Mouse (Mus musculus) inflammation-experienced regulatory T-cells, adult 6 months (primary cell): ENCODE measurements around the gene Ap5b1. TPM values are rescaled to one million over a fixed set of nuclear protein-coding genes. Genes with fewer than 3 reads are reported as not detected.
A peak's percentile ranks its signal among the peaks of the same experiment; 100 is the strongest.

Experiments
- ATAC-seq: one replicate; pipeline ENCODE4 v1.8.0; 2017
- polyA plus RNA-seq, 3 experiments: library from polyadenylated mRNA; unstranded; fragments of 100-300 nt; shearing (Covaris generic); gene quantifications; one replicate each; pipeline ENCODE4 v1.2.1; 2017

Ap5b1 gene
- polyA plus RNA-seq, 3 experiments from 2014 or later = 5.8 to 7.4 (median 6.5) TPM

GRCm38 (mm10) chr19:5568470-5569140, 780 bp downstream of the Ap5b1 start:
- peak; percentile 24 for ATAC-seq

DNA sequence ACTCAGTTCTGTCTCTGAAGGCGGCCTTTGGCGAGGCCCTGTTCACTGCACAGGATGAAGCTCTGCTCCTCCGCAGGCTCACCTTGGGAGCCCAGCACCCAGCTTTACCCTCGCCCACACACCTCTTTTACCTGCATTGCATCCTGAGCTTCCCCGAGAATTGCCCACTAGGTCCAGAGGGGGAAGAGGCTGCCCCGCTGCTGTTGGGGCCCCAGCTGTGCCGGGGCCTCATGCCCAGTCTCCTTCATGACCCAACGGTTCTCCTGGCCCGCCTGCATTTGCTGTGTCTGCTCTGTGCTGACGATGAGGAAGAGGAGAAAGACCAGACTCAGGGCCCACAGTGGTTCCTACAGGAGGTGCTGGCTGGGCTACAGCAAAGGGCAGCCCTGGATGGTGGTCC, 1.7 kb downstream of the Ap5b1 start:
- ATAC-seq = no peak

DNA sequence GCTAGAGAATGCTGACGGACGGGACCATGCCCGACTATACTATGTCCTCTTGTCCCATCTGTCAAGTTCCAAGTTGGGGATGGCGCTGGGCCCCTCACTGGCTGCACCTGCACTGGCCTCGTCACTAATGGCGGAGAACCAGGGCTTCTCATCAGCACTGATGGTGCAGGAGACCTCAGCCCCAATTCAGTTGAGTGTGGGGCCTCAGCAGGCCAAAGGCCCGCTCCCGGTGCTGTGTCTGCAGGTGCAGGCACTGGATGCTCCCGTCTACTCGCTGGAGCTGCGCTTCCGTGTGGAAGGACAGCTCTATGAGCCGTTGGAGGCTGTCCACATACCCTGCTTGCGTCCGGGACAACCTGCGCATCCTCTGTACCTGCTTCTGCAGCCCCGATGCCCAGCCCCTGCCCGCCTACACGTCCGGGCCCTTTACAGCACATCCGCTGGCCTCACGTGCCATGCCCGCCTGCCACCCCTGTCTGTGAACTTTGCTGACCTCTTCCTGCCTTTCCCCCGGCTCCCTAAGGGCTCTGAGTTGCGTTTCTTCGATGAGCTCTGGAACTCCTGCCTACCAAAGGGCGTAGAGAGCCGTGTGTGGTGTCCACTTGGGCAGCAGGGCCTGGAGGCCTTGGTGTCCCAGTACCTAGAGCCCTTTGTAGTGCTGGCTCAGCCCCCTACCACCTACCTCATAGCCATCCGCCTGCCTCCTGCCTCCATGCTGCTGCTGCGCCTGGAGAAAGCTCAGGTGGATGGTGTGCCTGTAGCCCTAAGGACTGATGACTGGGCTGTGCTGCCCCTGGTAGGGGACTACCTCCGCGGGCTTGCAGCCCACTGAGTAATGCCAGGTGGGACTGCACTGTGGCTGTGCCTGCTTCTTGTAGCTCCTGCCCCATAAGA, 2.8 kb downstream of the Ap5b1 start:
- no peak for ATAC-seq

DNA sequence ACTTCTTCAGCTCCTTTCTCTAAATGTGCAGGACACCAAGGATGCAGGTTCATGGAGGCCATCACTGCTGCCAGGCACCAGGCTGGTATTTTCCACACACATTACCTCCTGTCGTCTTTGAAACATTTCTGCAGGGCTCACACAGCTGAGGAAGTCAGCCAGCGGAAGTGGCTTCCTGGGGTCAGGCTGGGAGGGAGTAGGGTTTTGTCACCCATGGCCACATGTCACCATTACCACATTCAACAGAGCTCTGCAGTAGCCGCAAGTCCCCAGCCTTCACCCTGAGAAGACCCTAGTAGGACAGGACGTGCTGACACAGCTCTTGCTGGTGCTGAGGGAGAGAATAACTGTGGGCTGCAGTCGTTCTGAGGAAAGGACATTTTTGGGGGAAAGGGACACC, 4.0 kb downstream of the Ap5b1 start:
- ATAC-seq = peak; percentile 39

DNA sequence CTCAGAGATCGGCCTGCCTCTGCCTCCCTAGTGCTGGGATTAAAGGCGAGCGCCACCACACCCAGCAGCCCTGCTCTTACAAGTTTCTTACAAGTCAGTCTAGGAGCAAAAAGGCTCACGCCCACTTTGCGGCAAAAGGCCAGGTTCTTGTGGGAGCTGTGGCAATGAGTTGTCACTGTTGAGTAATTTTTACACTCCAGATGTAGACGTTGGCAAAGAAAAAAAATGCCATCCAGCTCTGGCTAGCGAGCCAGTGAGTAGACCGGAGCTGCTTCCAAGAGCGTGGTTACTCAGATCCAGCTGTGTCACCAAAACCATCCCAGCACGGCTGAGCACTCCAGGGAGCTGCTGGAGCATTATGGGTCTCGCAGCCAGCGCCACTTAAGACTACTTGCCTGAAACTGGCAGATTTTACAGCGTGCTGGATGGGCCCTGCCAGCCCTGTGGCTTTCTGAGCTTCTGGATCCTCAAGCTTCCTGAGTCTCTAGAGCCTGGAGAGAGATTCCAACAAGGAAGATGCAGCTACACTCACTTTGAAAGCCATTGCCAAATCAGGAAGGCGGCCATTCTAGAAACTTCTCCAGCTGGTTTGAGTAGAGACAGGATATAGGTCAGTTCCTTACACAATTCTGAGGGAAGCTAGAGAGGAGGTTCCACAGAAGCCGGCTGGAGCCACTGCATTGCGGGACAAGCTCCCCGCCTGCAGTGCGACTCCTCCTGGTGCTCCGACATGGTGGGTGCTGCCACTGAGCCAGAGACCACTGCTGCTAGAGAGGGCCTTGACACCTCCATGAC, 4.7 kb downstream of the Ap5b1 start:
- no peak for ATAC-seq

- no peak for ATAC-seq
These were observed 7.5 kb downstream of the Ap5b1 start for GRCm38 (mm10) chr19:5575336-5575735.

DNA sequence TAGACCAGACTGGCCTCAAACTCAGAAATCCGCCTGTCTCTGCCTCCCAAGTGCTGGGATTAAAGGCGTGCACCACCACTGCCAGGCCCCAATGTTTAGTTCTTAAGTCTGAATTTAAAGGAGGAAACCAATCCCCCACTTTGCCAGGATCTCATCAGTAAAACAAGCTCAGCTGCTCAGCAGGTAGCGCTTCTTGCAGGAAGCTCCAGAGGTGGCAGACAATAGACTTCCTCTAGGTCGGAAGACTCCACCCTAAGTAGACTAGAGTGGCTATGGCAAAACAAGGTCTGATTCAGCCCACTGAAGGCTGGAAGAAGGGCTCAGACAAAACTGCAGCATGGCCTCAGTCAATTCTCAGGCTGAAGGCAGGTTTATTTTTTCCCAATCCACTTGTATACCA, 12.1 kb downstream of the Ap5b1 start:
- ATAC-seq = no peak

GRCm38 (mm10) chr19:5580776-5581175, 13.0 kb downstream of the Ap5b1 start:
- no peak for ATAC-seq

GRCm38 (mm10) chr19:5581995-5582394, 14.2 kb downstream of the Ap5b1 start:
- no peak for ATAC-seq

DNA sequence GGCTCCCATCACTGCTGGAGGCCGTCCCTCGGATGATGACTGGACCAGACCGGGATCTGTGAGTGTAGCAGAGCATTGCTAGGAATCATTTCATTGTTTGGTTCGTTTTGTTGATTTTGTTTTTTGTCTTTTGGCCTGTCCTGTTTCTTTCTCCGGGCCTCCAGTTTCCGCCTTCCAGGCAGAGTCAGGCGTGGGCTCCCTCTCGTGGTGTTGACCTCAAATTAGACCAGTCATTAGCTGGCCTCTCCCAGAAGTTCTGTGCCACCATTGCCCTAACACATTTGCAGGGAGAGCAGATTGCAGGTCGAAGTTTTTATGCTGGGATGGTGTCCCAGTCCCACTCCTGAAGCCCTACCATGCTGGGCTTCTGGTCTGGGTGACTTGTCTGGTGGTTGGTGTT, 21.3 kb downstream of the Ap5b1 start:
- no peak for ATAC-seq

DNA sequence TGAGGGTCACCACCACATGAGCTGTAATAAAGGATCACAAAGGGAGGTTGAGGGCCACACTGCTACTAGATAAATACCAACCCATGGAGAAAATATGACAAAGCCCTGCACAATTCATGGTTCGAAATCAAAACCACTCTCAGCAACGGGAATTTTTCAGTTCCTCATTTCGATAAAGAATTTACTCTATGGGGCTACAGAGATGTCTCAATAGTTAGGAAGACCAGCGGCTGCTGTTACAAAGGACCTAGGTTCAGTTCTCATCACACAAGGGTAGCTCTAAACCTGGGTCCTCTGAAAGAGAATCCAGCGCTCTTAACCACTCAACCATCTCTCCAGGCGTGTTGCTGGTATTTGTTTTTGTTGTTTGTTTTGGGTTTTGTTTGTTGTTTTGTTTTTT, 24.1 kb downstream of the Ap5b1 start:
- no peak for ATAC-seq

- ATAC-seq = no peak
These were observed 31.4 kb downstream of the Ap5b1 start for GRCm38 (mm10) chr19:5599224-5599623.

DNA sequence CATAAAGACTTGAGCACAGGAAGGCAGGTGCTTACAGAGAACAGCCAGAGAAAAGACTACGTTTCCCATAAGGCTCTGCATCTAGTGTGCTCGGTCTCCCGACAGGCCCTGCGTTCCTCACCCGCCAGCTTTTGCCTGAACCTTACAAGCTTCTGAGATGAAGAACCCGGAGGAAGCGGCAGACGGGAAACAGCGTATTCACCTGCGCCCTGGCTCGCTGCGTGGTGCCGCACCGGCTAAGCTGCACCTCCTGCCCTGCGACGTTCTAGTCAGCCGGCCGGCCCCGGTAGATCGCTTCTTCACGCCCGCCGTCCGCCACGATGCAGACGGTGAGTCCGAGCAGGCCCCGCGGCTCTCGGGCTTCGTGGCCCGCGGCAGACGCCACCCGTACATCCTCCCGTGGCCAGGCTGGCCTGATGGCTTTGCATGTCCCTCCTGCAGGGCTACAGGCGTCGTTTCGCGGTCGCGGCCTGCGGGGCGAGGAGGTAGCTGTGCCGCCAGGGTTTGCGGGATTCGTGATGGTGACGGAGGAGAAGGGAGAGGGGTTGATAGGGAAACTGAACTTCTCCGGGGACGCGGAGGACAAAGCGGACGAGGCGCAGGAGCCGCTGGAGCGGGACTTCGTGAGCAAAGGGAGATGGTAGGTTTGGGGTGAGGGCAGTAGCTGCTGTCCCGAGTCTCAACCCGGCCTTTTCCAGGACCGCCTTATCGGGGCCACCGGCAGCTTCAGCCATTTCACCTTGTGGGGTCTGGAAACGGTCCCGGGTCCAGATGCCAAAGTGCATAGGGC, 34.1 kb downstream of the Ap5b1 start, which contains the start of gene Rnaseh2c:
Gene Rnaseh2c, plus strand, starts transcription at position 122 of the 790 bp plus-strand sequence.
- peak; percentile 99 for ATAC-seq

GRCm38 (mm10) chr19:5603664-5604063, 35.8 kb downstream of the Ap5b1 start:
- ATAC-seq = no peak

DNA sequence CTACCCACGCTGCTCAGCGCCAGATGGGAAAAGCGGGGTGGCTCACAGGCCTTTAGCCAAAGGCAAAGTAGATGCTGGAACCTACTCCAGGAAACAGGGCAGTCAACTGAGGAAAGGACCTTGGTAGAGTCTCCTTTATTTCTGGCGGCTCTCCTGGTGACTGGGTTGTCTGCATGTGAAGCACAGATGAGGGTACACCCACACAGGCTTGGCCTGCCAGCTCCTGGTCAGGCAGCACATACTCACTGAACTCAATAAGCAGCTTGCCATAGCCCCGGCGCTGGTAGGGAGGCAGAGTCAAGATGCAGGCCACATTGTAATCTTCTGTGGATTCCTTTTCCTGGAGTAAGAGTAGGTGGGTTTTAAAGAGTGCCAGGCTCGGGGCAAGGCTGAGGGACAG, 37.3 kb downstream of the Ap5b1 start:
- no peak for ATAC-seq

- ATAC-seq = no peak
These were observed 38.4 kb downstream of the Ap5b1 start for GRCm38 (mm10) chr19:5606196-5606595.

- no peak for ATAC-seq
These were observed 40.0 kb downstream of the Ap5b1 start for GRCm38 (mm10) chr19:5607705-5608410.

- ATAC-seq = no peak
These were observed 40.9 kb downstream of the Ap5b1 start for GRCm38 (mm10) chr19:5608707-5609106.

- ATAC-seq = no peak
These were observed 41.3 kb downstream of the Ap5b1 start for GRCm38 (mm10) chr19:5609171-5609546.

- ATAC-seq = peak; percentile 90
These were observed 42.0 kb downstream of the Ap5b1 start, which contains the start of gene Kat5 for GRCm38 (mm10) chr19:5609547-5610404. Gene Kat5, minus strand, starts transcription at chr19:5610237.

- no peak for ATAC-seq
These were observed 44.1 kb downstream of the Ap5b1 start for GRCm38 (mm10) chr19:5611973-5612372.
